Mouse (Mus musculus): Measurements from ENCODE around the gene Slc38a11. TPM values are rescaled to one million over a fixed set of nuclear protein-coding genes. Genes with fewer than 3 reads are reported as not detected.
A peak's percentile ranks its signal among the peaks of the same experiment; 100 is the strongest.

Slc38a11 gene
- total RNA-seq, 2 experiments from 2014 or later = 1.2 to 1.9 TPM

- intact Hi-C loops (cut with DNase I) = loop anchor here (5.0 to 10.0 kb wide), 2 partner anchors 97 to 1859 kb away; partner anchors contain the start of gene Cobll1
- DNase-seq = no peak
Observed at GRCm38 (mm10) chr2:65334091-65334490, 29.7 kb downstream of the Slc38a11 start.

- intact Hi-C loops (cut with DNase I) = loop anchor here (1.0 to 10.0 kb wide), 4 partner anchors 17 to 1857 kb away; partner anchors contain the start of gene Cobll1
- peak; percentile 32 to 39 for DNase-seq
Observed at GRCm38 (mm10) chr2:65331321-65331720, 32.5 kb downstream of the Slc38a11 start.

DNA sequence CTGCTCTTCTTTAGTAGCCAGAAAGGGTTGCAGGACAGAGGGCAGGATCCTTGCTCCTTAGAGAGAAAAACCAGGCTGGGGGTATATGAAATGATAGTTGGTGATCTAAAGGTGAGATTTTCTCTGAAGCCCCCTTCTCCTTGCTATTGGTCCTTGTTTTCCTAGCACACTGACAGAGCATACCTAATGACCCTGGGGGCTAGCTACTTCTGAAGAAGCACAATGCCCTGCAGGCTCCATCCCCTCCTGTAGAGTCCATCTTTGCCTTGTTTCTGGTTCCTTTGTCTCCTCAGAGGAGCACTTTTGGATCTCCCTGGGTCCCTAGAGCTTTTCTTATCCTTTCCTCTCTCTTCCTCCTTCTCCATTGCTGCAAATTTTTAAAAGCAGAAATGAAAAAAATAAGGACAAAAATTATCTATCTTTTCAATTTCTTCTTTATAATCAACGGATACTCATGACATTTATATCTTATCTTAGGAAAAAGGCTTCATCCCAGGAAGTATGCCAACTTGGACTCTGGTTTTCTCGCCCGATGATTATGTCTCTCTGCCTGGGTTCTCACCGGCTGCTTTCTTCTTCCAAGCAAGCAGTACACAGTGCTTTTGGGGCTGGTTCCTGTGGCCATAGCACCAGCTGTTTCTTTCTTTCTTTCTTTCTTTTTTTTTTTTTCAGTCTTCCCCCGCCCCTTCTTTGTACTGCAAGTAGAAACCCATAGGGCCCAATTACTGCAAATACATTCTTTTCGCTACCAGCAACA is 41.7 kb downstream of the Slc38a11 start:
- intact Hi-C loops (cut with DNase I) = no loop called here
- no peak for DNase-seq

GRCm38 (mm10) chr2:65320975-65321374 is 42.9 kb downstream of the Slc38a11 start:
- DNase-seq = peak in 1 of 2 experiments; percentile 14
- intact Hi-C loops (cut with DNase I) = no loop called here

GRCm38 (mm10) chr2:65316721-65317120 is 47.1 kb downstream of the Slc38a11 start:
- DNase-seq = no peak
- intact Hi-C loops (cut with DNase I) = no loop called here

DNA sequence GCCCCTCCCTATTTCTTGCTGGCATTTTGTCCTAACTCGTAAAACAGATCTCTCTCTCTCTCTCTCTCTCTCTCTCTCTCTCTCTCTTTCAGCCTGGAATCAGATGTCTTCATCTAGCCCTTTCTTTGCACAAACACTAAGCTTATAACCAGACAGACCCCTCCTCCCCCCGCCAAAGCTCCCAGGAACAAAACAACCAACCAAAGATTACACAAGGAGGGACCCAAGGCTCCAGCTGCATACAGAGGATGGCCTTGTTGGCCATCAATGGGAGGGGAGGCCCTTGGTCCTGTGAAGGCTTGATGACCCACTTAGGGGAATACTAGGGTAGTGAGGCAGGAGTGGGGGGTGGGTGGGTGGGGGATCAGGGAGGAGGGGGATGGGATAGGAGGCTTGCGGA is 52.6 kb downstream of the Slc38a11 start:
- no peak for DNase-seq
- intact Hi-C loops (cut with DNase I) = no loop called here

GRCm38 (mm10) chr2:65296541-65296940 is 67.3 kb downstream of the Slc38a11 start:
- intact Hi-C loops (cut with DNase I) = no loop called here
- DNase-seq = no peak

GRCm38 (mm10) chr2:65294092-65294491 is 69.7 kb downstream of the Slc38a11 start:
- intact Hi-C loops (cut with DNase I) = loop anchor here (1.0 kb wide), 1 partner anchor 55 kb away; the partner anchor contains the start of gene Cobll1
- peak; percentile 45 to 53 for DNase-seq

DNA sequence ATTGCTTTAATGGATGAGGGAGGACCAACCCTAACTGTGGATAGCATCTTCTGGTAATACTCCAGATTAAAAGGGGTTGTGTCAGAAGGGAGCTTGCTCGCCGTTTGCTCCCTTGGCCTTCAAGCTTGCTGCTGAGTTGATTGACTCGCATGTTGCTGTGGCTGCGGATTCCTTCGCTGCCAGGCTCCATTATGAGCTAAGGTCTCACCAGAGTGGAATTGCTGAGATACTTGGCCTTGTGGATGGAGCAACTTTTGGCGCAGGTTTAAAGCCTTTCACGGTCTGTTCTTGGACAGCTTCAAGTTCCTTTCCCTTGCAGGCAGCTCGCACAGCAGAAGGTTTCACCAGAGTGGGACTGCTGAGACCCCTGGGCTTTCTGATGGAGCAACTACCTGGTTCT is 70.4 kb downstream of the Slc38a11 start:
- no peak for DNase-seq
- intact Hi-C loops (cut with DNase I) = no loop called here

- intact Hi-C loops (cut with DNase I) = no loop called here
Observed at GRCm38 (mm10) chr2:65289721-65290120, 74.1 kb downstream of the Slc38a11 start.

GRCm38 (mm10) chr2:65288696-65289095 is 75.1 kb downstream of the Slc38a11 start:
- no peak for DNase-seq
- intact Hi-C loops (cut with DNase I) = no loop called here

More at GRCm38 (mm10) chr2:65289721-65290120, 74.1 kb downstream of the Slc38a11 start:
- no peak for DNase-seq

DNA sequence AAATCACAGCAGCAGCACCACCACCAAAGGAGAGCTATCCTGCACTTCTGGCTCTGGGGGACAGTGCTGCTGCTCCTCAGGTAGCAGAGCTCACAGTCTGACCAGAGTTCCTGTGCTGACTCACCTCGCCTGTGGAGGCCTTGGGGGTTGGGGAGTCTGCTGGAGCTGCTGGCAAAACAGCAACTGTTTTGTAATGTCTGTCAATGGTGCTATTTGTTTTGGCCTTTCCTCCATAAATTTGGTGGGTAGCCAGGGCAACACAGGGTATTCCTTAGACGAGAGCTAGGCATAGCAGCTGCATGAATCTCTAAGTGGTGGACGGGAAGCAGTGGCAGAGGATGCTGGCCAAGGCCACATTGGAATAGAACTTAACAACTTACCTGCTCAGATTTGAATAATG is 78.5 kb downstream of the Slc38a11 start:
- intact Hi-C loops (cut with DNase I) = no loop called here
- peak in 1 of 2 experiments; percentile 19 for DNase-seq

DNA sequence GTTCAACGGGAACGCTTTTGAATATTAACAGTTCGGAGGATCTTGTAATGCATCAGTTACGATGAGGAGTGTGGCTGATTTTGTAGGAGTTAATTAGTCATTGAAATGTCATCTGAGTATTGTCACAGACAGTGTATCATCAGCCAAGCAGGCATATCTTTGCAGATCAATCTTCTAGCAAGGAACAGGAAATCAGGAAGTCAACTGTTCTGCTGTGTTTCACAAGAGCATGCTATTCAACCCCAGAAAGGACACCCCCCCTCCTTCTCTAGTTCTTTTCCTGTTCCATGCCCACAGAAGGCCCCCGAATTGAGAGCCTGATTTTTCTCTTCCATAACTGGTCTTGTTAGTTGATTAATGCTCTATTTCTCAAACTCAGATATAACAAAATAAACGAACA is 80.9 kb downstream of the Slc38a11 start:
- intact Hi-C loops (cut with DNase I) = no loop called here
- no peak for DNase-seq

DNA sequence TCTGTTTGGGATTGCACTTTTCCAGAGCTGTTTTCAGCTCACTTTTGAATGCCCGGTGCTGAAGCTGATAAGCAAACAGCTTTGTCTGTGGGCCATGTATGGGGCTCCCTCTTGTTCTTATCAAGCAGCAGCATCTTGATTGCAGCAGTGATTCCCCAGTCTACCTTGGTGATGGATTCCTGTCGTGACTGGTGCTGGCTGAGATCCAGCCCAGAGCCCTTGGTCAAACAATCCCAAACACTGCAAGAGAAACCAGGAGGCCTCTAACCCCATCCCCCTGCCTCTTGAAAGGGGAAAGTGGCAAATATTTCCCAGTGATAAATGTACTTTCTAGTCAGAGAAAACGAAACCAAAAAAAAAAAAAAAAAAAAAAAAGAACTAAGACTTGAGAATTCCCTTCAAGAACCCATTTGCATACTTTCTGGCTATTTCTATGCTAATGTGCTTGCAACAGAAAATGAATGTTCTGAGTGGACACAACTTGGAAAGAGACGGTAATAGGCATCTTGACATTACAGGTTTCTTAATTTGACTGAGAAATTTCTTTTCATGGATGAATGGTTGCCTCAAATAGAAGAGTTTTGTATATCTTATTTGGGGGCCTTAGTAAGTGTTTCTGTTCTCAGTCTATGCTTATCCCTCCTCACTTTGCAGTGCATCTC is 84.7 kb downstream of the Slc38a11 start:
- intact Hi-C loops (cut with DNase I) = no loop called here
- DNase-seq = no peak

GRCm38 (mm10) chr2:65275443-65276061 is 88.3 kb downstream of the Slc38a11 start:
- DNase-seq = no peak
- intact Hi-C loops (cut with DNase I) = no loop called here

DNA sequence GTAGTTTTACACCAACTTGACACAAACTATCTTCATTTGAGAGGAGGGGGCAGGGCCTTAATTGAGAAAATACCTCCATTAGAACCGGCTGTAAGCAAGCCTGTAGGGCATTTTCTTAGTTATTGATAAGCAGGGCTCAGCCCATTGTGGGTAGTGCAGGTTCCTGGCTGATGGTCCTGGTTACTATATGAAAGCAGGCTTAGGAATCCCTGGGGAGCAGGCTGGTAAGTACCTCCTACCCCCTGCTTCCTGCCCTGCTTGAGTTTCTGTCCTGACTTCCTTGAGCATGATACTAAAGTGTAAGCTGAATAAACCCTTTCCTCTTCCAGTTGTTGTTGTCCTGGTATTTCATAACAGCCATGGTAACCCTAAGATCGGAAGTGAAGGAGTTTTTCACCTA is 89.9 kb downstream of the Slc38a11 start:
- intact Hi-C loops (cut with DNase I) = no loop called here
- DNase-seq = no peak

- intact Hi-C loops (cut with DNase I) = no loop called here
- DNase-seq = no peak
Observed at GRCm38 (mm10) chr2:65268731-65269130, 95.1 kb downstream of the Slc38a11 start.

GRCm38 (mm10) chr2:65267834-65268233 is 96.0 kb downstream of the Slc38a11 start:
- DNase-seq = no peak

DNA sequence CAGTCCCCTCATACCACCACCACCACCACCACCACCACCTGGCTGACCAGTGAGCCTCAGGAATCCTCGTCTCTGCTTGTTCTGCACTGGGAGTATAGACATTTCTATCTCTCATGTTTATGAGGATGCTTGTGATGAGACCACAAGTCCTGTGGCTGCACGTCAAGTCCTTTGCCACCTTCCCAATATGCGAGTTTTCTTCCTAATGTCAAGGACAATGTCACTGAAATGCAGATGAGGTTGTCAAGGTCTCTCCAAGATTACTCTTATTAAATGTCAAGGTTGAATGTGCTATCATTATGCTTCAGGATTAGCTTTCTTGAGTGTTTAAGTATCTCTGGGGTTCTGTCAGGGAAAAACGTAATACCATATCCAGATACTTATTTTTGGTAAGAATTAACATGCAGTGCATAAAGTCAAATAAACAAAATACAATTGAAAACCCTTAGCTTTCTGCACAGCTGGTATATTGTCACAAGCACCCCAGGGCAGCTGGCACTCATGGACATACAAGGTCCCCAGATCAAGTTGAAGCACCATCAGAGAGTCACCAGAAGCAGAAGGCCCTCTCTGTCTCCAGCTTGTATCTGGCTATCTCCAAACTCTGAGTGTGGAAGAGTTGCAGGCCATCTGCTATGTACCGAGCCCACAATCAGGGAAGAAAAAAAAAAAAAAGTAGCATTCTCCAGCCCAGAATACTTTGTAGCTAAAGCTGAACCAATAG is 97.1 kb downstream of the Slc38a11 start:
- no peak for DNase-seq
- intact Hi-C loops (cut with DNase I) = no loop called here

More at GRCm38 (mm10) chr2:65267834-65268233, 96.0 kb downstream of the Slc38a11 start:
- intact Hi-C loops (cut with DNase I) = no loop called here
